Mouse (Mus musculus): ENCODE measurements around the gene Gnai2. TPM values are rescaled to one million over a fixed set of nuclear protein-coding genes. Genes with fewer than 3 reads are reported as not detected.

Gene Gnai2
- polyA plus RNA-seq, 1 experiment from 2014 or later = 262 TPM

- Histone ChIP-seq H3K36me3 (no peaks in the 10 kb centered on the region), H3K4me2 (no peak within 1 kb of the TSS), H3K9me3 (replicated peaks) (no peaks in the 10 kb centered on the region), H3K4me1 (peaks cover 26% of the 10 kb centered on the region), H3K4me3 (replicated peaks) (no peak within 1 kb of the TSS), H3K27ac (replicated peaks) (no peak within 1 kb of the TSS), H3K27me3 (replicated peaks) (peaks cover 28% of the 10 kb centered on the region), H3K9ac (replicated peaks) (no peak within 1 kb of the TSS)
- WGBS = 88% methylated on average over 9 of the region's 9 CpGs
- ATAC-seq (ENCODE audit: low FRiP score) = no peak
These were observed 34.3 kb upstream of the Gnai2 start, which contains the start of gene Slc38a3 for GRCm38 (mm10) chr9:107669480-107669945. TSS of gene Slc38a3 (minus strand) at chr9:107669530.

GRCm38 (mm10) chr9:107668916-107669315 lies 33.7 kb upstream of the Gnai2 start:
- Histone ChIP-seq H3K36me3 (no peaks in the 10 kb centered on the region), H3K4me2 (no peak overlapping the region), H3K27ac (replicated peaks) (no peak overlapping the region), H3K9me3 (replicated peaks) (no peaks in the 10 kb centered on the region), H3K4me3 (replicated peaks) (no peak overlapping the region), H3K27me3 (replicated peaks) (peaks cover 28% of the 10 kb centered on the region), H3K9ac (replicated peaks) (no peak overlapping the region), H3K4me1 (peaks cover 29% of the 10 kb centered on the region)
- ATAC-seq (ENCODE audit: low FRiP score) = no peak
- 72% methylated on average over 3 of the region's 3 CpGs for WGBS

- Histone ChIP-seq H3K27me3 (replicated peaks) (peaks cover 28% of the 10 kb centered on the region), H3K9ac (replicated peaks) (no peak overlapping the region), H3K4me1 (peaks cover 38% of the 10 kb centered on the region), H3K9me3 (replicated peaks) (no peaks in the 10 kb centered on the region), H3K4me2 (peak overlapping the region; percentile 78; the same call in 1 of the 2 replicates), H3K4me3 (replicated peaks) (no peak overlapping the region), H3K27ac (replicated peaks) (no peak overlapping the region), H3K36me3 (no peaks in the 10 kb centered on the region)
- 52% methylated on average over 8 of the region's 8 CpGs for WGBS
- ATAC-seq (ENCODE audit: low FRiP score) = no peak
These were observed 32.8 kb upstream of the Gnai2 start for GRCm38 (mm10) chr9:107668011-107668410.

GRCm38 (mm10) chr9:107667219-107667618 lies 32.1 kb upstream of the Gnai2 start:
- Histone ChIP-seq H3K27me3 (replicated peaks) (peaks cover 28% of the 10 kb centered on the region), H3K27ac (replicated peaks) (peak overlapping the region; percentile 54), H3K4me1 (peaks cover 42% of the 10 kb centered on the region)

GRCm38 (mm10) chr9:107666751-107667205 lies 31.6 kb upstream of the Gnai2 start:
- peak overlapping the region; percentile 44 for H3K4me3 ChIP-seq (replicated peaks)
- no peaks in the 10 kb centered on the region for H3K9me3 ChIP-seq (replicated peaks)
- ATAC-seq (ENCODE audit: low FRiP score) = no peak
- peaks cover 28% of the 10 kb centered on the region for H3K27me3 ChIP-seq (replicated peaks)
- H3K36me3 ChIP-seq = no peaks in the 10 kb centered on the region
- H3K4me2 ChIP-seq = peak overlapping the region; percentile 78
- H3K27ac ChIP-seq (replicated peaks) = peak overlapping the region; percentile 54
- 1% methylated on average over 30 of the region's 30 CpGs for WGBS
- H3K4me1 ChIP-seq = peaks cover 42% of the 10 kb centered on the region
- H3K9ac ChIP-seq (replicated peaks) = peak overlapping the region; percentile 58

More at GRCm38 (mm10) chr9:107667219-107667618, 32.1 kb upstream of the Gnai2 start:
- under 1% methylated on average over 24 of the region's 24 CpGs for WGBS
- Histone ChIP-seq H3K4me2 (peak overlapping the region; percentile 78), H3K9me3 (replicated peaks) (no peaks in the 10 kb centered on the region), H3K36me3 (no peaks in the 10 kb centered on the region), H3K4me3 (replicated peaks) (peak overlapping the region; percentile 44), H3K9ac (replicated peaks) (peak overlapping the region; percentile 58)
- ATAC-seq (ENCODE audit: low FRiP score) = peak; percentile 83

- Histone ChIP-seq H3K27ac (replicated peaks) (0 out of 2 replicates have a peak overlapping the region, but pooled peaks have one; percentile 11), H3K9ac (replicated peaks) (no peak overlapping the region), H3K4me2 (peak overlapping the region; percentile 78), H3K4me3 (replicated peaks) (peak overlapping the region; percentile 44; the same call in 1 of the 2 replicates), H3K36me3 (no peaks in the 10 kb centered on the region), H3K27me3 (replicated peaks) (peaks cover 28% of the 10 kb centered on the region), H3K9me3 (replicated peaks) (no peaks in the 10 kb centered on the region), H3K4me1 (peaks cover 42% of the 10 kb centered on the region)
- 81% methylated on average over 7 of the region's 7 CpGs for WGBS
- ATAC-seq (ENCODE audit: low FRiP score) = no peak
These were observed 30.1 kb upstream of the Gnai2 start for GRCm38 (mm10) chr9:107665308-107665707.

GRCm38 (mm10) chr9:107663525-107663924 lies 28.4 kb upstream of the Gnai2 start:
- H3K9me3 ChIP-seq (replicated peaks) = no peaks in the 10 kb centered on the region
- peaks cover 48% of the 10 kb centered on the region for H3K4me1 ChIP-seq
- H3K9ac ChIP-seq (replicated peaks) = no peak overlapping the region
- H3K36me3 ChIP-seq = no peaks in the 10 kb centered on the region
- H3K4me2 ChIP-seq = peak overlapping the region; percentile 24
- ATAC-seq (ENCODE audit: low FRiP score) = no peak; the same call in 1 of the 2 replicates
- no peak overlapping the region for H3K4me3 ChIP-seq (replicated peaks)
- peaks cover 28% of the 10 kb centered on the region for H3K27me3 ChIP-seq (replicated peaks)
- H3K27ac ChIP-seq (replicated peaks) = peak overlapping the region; percentile 7; the same call in 1 of the 2 replicates
- 47% methylated on average over 9 of the region's 9 CpGs for WGBS

- no peak overlapping the region for H3K4me3 ChIP-seq (replicated peaks)
- peaks cover 21% of the 10 kb centered on the region for H3K27me3 ChIP-seq (replicated peaks)
- H3K4me1 ChIP-seq = peaks cover 41% of the 10 kb centered on the region
- no peaks in the 10 kb centered on the region for H3K9me3 ChIP-seq (replicated peaks)
- H3K27ac ChIP-seq (replicated peaks) = no peak overlapping the region
- no peaks in the 10 kb centered on the region for H3K36me3 ChIP-seq
- no peak overlapping the region for H3K4me2 ChIP-seq
- no peak overlapping the region for H3K9ac ChIP-seq (replicated peaks)
- WGBS = 91% methylated on average over 8 of the region's 8 CpGs
- ATAC-seq (ENCODE audit: low FRiP score) = no peak
These were observed 27.2 kb upstream of the Gnai2 start for GRCm38 (mm10) chr9:107662342-107662741.

GRCm38 (mm10) chr9:107660777-107661176 lies 25.6 kb upstream of the Gnai2 start:
- ATAC-seq (ENCODE audit: low FRiP score) = no peak
- Histone ChIP-seq H3K27ac (replicated peaks) (0 out of 2 replicates have a peak overlapping the region, but pooled peaks have one; percentile 41), H3K36me3 (no peaks in the 10 kb centered on the region), H3K4me2 (no peak overlapping the region), H3K27me3 (replicated peaks) (peaks cover 9% of the 10 kb centered on the region), H3K9me3 (replicated peaks) (no peaks in the 10 kb centered on the region), H3K9ac (replicated peaks) (no peak overlapping the region), H3K4me1 (peaks cover 28% of the 10 kb centered on the region), H3K4me3 (replicated peaks) (no peak overlapping the region)
- WGBS = 39% methylated on average over 3 of the region's 3 CpGs

- Histone ChIP-seq H3K27ac (replicated peaks) (peak overlapping the region; percentile 64), H3K4me2 (no peak overlapping the region), H3K9ac (replicated peaks) (no peak overlapping the region), H3K36me3 (no peaks in the 10 kb centered on the region), H3K27me3 (replicated peaks) (peaks cover under 1% of the 10 kb centered on the region; the same call in 1 of the 2 replicates), H3K4me1 (peaks cover 28% of the 10 kb centered on the region), H3K9me3 (replicated peaks) (no peaks in the 10 kb centered on the region), H3K4me3 (replicated peaks) (no peak overlapping the region)
- ATAC-seq (ENCODE audit: low FRiP score) = no peak
- 80% methylated on average over 3 of the region's 3 CpGs for WGBS
These were observed 24.8 kb upstream of the Gnai2 start for GRCm38 (mm10) chr9:107659961-107660360.

GRCm38 (mm10) chr9:107659551-107659950 lies 24.4 kb upstream of the Gnai2 start:
- WGBS = 51% methylated on average over 10 of the region's 10 CpGs
- H3K4me1 ChIP-seq = peaks cover 28% of the 10 kb centered on the region
- ATAC-seq (ENCODE audit: low FRiP score) = peak; percentile 54

GRCm38 (mm10) chr9:107658096-107658495 lies 22.9 kb upstream of the Gnai2 start:
- Histone ChIP-seq H3K4me1 (peaks cover 16% of the 10 kb centered on the region), H3K9ac (replicated peaks) (no peak overlapping the region), H3K4me3 (replicated peaks) (no peak overlapping the region), H3K27ac (replicated peaks) (no peak overlapping the region), H3K4me2 (no peak overlapping the region), H3K9me3 (replicated peaks) (no peaks in the 10 kb centered on the region), H3K27me3 (replicated peaks) (no peaks in the 10 kb centered on the region), H3K36me3 (no peaks in the 10 kb centered on the region)
- 92% methylated on average over 6 of the region's 6 CpGs for WGBS
- no peak for ATAC-seq (ENCODE audit: low FRiP score)

More at GRCm38 (mm10) chr9:107659551-107659950, 24.4 kb upstream of the Gnai2 start:
- H3K4me2 ChIP-seq = no peak overlapping the region
- H3K27ac ChIP-seq (replicated peaks) = peak overlapping the region; percentile 64
- no peak overlapping the region for H3K4me3 ChIP-seq (replicated peaks)
- H3K9ac ChIP-seq (replicated peaks) = no peak overlapping the region
- H3K9me3 ChIP-seq (replicated peaks) = no peaks in the 10 kb centered on the region
- no peaks in the 10 kb centered on the region for H3K36me3 ChIP-seq
- no peaks in the 10 kb centered on the region for H3K27me3 ChIP-seq (replicated peaks)
